Mouse (Mus musculus) CD4-positive helper T cell, adult 2 months (primary cell): Measurements from ENCODE around the gene Rhbdl1.
"Not testable (repeated sequence)": the region's sequence is repeated elsewhere in the genome, so short reads cannot be mapped to it uniquely, and the experiment has no call there.

Experiments
- DNase-seq: peaks from one replicate; pipeline ENCODE4 v3.0.0-alpha.2; 2012; ENCODE audit warnings: low read depth, missing footprints, low spot score

The Rhbdl1 gene

DNA sequence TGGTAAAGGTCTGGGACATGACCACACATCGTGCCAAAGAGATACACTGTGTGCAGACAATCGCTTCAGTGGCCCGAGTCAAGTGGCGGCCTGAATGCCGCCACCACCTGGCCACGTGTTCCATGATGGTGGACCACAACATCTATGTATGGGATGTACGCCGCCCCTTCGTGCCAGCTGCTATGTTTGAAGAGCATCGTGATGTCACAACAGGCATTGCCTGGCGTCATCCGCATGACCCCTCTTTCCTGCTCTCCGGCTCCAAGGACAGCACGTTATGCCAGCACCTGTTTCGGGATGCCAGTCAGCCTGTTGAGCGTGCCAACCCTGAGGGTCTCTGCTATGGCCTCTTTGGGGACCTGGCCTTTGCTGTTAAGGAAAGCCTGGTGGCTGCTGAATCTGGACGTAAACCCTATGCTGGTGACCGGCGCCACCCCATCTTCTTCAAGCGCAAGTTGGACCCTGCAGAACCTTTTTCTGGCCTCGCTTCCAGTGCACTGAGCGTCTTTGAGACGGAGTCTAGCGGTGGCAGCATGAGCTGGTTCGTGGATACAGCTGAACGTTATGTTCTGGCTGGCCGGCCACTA, 11.0 kb downstream of the Rhbdl1 start:
- DNase-seq = no peak

DNA sequence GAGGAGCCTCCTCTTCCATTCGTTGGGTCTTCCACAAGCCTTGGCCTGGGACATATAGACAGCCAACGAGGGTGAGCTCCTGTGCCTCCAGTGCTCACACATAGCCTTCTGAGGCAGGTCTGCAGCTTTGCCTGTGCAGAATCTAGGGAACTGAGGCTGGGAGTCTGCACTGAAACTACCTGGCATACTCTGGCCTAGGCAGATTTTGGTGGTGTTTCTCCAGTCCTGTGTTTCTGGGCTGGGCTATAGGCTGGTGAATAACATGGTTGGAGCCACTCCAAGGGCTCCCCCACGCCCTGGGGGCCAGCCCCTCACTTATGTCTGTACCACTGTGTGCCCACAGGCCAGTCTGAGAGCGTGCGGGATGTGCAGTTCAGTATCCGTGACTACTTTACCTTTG, 11.8 kb downstream of the Rhbdl1 start:
- DNase-seq = no peak

DNA sequence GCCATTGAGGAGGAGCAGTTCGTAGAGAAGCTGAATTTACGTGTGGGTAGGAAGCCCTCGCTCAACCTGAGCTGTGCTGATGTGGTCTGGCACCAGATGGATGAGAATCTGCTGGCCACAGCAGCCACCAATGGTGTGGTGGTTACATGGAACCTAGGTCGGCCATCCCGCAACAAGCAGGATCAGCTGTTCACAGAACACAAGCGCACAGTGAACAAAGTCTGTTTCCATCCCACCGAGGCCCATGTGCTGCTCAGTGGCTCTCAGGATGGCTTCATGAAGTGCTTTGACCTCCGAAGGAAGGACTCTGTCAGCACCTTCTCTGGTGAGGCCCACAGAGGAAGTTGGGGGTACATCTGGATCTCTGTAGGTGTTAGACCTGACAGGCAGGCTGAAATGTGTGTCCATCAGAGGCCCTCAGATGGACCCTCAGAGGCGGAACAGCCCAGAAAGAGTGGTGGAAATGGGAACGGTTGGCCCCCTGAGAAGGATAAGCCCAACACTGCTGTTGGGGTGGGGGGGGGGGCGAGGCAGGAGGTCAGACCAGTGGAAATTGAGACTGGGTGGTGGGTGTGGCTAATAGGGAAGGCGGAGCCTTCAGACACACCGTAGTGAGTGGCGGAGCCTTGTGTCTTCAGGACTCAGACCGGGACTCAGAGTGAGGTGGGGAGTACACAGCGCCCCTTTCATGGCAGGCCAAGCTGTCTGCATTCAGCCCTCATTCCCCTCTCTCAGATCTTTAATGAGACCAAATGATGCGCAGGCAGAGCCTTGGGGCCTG, 12.5 kb downstream of the Rhbdl1 start:
- DNase-seq = no peak

DNA sequence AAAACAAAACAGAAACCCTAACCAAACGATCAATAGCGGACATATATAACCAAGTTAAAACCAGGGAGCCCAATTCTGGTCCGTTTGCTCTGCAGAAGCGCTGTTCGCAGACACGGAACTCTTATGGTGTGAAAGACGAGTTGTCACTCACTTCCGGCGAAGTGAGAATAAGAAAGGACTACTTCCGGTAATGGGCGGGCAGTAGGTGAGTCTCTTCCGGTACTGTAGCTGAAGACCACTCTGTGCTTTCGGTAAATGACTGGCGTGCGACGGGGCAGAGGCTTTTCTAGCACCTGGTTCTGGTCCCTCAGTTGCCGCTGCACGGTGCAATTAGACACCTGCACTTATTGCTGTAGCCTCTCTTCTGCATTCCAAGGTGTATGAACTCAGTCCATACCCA, 13.6 kb downstream of the Rhbdl1 start, which contains the start of gene Wdr24:
Gene Wdr24, plus strand, starts transcription at position 176 of the 400 bp plus-strand sequence.
- DNase-seq = peak; percentile 90

DNA sequence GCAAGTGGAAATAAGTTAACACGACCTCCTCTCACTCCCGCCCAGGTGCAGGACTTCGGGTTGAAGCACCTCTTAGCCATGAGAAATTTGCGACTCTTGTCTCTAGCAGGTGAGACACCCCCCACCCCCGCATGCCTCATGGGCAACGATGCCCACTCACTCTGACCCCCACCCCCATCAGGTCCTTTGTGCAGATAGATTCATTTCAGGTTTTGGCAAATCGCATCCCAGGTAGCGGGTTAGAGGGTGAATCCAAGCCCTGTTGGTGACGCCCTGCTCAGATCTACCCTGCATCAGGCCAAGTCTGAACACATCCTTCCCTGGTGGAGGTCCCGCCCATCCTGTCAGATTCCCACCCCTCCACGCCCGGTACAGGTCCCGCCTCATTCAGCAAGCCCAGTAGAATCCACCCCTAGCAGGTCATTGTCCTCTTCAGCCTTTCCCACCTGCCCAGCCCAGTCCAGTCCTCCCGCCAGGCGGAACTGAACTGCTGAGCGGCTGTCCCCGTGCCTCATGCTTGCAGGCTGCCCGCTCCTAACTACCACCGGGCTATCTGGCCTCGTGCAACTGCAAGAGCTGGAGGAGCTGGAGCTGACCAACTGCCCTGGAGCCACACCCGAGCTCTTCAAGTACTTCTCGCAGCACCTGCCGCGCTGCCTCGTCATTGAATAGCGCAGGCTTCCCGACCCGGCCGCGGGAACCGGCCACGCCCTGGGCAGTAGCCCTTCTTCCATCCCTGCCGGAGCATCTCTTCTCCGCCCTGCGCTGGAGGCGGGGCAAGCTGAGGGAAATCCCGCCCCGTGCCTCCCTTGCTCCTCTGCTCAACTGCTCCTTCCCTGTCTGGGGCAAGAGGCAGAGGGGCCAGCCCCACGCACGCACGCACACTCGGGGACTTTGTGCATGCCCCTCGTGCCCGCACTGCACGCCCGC, 18.0 kb downstream of the Rhbdl1 start:
- no peak for DNase-seq

DNA sequence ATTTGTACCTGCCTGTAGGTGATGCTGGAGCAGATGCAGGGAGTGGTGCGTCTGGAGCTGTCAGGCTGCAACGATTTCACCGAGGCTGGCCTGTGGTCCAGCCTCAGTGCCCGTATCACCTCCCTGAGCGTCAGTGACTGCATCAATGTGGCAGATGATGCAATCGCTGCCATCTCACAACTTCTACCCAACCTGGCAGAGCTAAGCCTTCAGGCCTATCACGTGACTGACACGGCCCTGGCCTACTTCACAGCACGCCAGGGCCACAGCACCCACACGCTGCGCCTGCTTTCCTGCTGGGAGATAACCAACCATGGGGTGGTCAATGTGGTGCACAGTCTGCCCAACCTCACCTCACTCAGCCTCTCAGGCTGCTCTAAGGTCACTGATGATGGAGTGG, 19.4 kb downstream of the Rhbdl1 start:
- no peak for DNase-seq

DNA sequence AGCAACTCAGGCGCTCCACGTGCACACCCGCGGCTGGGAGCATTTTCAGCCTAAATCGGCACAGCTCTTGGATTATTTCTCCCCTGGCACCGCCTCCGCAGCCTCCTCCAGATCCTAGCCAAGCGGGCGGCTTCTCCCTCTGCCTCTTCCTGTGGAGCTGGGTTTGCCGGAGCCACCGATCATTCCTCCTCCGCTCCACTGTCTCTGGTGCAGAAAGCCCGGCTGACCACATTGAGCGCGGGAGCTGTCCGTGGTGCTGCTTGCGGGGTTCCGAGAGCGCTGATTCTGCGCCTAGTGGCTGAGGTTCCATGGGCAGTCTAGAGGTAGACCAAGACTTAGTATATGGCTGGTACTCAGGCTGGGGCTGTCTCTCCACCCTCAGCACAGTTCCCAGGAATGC, 23.6 kb downstream of the Rhbdl1 start:
- peak; percentile 76 for DNase-seq

DNA sequence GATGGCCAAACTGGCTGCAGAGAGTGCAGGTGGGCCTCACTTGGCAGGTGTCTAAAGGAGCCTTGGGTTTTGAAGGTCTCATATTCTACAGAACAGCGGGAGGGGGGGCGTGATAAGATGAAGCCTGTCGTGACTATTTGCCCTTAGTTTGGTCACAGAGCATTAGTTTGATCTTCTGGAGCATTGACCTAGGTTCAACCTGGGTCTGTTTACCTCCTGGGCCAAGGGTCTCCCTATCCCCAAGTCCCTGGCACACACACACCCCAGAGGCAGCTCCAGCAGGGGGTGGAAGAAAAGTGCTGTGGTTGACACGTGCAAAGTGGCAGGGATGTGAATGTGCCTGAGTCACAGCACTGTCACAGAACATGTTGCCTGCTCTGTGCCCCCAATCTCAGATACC, 26.2 kb downstream of the Rhbdl1 start:
- no peak for DNase-seq

DNA sequence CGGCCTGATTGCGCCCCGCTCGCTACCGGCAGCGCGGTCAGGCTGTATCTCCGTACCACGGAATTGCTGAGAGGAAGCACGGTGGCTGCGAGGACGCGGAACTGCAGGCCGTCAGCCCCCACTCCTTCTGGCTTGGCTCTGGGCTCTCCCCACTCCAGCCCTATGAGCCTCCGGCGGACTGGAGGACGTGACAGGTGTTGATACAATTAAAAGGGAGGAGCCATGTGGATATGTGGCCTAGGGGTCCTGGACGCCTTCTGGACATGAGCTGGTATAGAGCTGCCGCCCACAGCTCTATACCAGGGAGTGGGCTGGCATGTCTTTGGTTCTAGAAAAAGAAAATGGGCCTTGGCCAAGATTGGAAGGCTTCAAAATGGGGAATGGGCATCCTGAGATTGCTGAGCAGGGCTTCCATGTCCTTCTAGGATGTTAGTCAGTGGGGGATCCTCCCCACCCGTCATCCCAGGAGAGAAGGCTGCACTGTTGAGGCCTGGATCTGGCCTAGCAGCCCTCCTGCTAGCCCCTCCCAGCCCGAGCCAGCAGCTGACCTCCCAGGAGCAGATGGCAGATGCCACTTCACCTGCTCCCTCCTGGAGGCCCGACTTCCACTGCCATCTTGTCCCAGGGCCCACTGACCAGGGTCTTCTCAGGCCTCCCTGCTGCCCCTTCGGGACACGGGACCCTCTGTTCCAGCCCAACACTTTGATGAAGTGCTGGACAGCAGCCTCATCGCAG, 27.3 kb downstream of the Rhbdl1 start:
- DNase-seq = no peak

DNA sequence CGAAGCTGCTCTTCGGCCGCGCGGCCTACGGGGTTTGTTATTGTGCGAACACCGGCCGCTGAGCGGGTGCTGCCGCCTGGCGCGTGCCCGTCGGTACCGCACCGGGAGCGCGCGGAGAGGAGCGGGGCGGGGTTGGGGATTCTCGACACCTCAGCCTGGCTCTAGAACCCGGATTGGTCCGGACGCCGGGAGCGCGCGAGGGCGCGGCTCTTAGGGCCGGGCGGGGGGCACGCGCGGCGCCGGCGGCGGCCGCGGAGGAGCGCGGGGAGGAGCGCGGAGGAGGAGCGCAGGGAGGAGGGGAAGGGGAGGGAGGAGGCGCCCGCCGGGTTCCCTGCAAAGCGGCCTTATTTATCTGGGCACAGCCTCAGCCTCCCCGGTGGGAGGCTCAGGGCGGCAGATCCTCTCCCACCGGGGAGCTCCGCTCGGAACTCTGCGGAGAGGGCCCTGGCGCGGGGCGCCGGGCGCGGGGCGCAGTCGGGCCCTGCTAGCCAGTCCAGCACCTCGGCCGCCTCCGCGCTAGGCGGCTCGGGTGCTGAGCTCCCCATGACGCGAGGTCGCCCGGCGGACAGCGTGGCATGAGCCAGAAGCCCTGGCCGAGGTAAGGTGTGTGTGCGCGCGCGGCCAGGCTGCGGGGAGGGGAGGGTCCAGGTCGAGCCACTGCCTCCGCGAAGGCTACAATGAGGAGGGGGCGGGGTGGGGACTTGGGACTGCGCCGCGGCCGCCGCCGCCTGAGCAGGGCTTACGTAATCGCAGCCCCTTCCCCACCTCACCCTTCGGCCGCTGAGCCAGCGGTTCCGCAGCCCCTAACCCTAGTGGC, 28.1 kb downstream of the Rhbdl1 start, which contains the start of gene Fbxl16:
Gene Fbxl16, plus strand, starts transcription at position 297 of the 817 bp plus-strand sequence.
- peak; percentile 49 for DNase-seq

DNA sequence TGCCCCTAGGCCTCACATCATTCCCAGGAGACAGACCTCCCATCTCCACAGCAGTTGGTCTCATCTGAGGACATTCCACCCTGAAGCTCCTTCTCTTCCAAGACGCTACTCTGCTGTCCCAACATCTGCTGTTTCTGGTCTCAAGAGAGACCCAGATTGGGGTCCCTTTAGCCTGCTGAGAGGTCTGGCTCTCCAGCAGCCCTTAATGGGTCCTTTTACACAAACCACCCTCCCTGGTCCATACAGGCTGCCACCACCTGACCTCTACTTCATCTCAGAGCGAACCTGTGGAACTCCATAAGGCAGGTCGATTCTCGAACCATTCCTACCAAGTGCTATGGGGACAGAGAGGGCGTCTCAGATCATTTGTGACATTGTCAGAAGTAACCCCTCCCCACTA, 29.1 kb downstream of the Rhbdl1 start:
- no peak for DNase-seq

DNA sequence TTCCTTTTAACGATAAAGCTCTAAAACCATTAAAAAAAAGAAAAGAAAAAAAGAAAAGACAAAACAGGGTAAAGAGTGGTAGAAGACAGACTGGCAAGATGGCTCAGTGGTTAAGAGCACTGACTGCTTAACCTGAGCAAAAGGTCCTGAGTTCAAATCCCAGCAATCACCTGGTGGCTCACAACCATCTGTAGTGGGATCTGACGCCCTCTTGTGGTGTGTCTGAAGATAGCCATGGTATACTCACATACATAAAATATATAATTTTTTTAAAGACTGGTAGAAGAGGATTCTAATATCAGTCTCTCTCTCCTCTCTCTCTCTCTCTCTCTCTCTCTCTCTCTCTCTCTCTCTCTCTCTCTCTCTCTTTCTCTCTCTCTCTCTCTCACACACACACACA, 29.6 kb downstream of the Rhbdl1 start:
- not testable (repeated sequence) for DNase-seq

DNA sequence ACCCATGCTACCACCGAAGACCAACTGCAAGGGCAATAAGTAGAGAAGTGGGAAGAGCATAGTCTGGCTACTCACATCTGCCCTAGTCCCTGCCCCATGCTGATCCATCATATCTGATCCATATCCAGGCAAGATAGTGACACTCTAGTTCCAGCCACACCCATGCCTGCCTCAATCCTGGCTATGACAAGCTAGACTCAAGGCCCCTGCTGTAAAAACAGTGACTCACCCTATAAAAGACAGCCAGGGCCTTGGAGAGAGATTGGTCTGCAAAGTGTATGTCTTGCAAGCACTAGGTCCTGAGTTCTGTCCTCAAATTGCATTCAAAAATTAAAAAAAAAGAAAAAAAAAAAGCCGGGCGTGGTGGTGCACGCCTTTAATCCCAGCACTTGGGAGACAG, 30.6 kb downstream of the Rhbdl1 start:
- no peak for DNase-seq

DNA sequence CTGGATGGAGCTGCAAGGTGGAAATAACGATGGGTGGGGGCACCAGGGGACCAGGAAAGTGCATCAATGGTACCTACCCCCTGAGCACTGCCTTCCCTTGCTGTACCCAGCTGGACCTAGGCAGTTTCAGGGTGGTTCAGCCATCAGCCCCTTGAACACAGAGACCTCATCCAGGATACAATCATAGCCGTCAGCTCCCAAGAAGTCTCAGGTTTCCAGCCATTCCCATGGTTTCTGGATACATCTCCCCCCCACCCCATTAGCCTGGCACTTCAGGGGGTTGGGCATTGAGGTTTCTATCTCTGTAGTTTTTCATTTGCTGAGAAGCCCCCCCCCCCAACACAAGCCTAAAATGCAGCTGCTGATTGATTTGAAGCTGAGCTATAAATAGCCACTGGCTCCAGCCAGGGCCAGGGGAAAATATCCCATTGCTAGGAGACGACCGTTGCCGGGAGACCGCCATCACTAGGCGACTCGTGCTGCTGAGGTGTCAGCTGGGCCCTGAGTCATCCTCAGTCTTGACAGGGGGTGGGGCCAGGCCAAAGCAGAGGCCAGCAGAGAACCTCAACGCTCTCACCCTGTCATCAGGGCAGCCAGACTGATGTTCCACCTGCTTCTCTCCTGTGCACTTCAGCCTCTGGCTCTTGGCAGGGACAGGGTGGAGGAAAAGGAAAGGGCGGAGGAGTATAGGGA, 34.1 kb downstream of the Rhbdl1 start:
- no peak for DNase-seq

DNA sequence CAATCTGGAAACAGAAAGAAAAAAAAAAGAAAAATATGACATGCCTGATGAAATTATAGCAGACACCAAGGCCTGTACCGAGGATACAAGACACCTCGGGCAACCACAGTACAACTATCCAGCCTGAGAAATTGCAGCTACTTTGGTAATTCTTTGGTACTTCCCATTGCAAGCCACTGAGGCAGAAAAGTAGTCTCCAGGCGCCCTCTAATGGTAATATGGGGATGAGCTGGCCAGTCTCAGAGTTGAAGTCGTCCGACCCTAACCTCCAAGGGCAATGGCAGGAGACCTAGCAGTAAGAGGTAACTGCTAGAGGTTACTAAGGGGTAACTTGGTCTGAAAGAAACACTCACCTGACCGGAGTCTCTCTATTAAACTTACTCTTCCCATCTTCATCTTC, 36.1 kb downstream of the Rhbdl1 start:
- DNase-seq = peak; percentile 82

DNA sequence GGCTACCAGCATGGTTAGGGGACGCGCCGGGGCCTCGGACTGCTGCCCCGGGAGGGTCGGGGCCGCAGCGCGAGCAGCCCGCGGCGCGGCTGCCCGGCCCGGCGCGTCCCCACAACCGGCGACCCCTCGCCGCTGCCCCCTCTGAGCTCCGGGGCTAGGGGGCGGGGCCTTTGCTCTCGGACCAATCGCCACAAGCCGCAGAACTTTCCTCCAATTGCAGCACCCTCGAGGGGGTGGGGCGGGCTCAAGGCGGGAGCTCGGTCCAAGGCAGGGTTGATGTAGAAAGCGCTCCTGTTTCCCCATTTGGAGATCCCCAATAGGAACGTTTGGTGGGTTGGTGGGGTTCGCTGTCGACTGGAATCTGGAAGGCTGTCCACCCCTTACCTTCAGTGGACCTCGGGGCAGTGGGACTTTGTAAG, 40.1 kb downstream of the Rhbdl1 start, which contains the start of gene Metrn:
Gene Metrn, minus strand, starts transcription at position 186 of the 419 bp plus-strand sequence.
- DNase-seq = peak; percentile 84

DNA sequence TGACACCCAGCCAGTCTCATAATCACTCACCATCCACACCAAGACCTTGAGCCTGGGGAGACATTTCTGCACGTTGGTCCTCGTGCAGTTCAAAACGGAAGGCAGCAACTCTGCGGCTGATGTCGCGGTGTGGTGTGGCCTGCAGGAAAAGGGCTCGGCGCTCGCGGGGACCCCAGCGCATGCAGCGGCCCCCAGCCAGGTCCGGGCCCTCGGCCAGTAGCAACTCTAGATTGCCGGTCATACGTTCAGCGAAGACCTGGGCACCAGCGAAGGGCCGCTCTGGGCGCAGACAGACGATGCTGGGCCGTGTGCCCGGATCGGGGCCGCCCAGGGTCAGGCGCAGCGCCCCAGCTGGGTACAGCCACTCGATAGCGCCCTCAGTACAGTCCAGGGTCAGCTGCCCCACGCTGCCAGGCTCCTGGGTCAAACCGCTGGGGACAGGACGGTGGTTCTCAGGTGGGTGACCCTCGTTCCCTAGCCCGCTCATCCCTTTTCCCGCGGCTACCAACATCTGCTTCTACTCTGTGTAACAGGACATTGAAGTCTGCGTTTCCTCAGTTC, 40.8 kb downstream of the Rhbdl1 start:
- no peak for DNase-seq

DNA sequence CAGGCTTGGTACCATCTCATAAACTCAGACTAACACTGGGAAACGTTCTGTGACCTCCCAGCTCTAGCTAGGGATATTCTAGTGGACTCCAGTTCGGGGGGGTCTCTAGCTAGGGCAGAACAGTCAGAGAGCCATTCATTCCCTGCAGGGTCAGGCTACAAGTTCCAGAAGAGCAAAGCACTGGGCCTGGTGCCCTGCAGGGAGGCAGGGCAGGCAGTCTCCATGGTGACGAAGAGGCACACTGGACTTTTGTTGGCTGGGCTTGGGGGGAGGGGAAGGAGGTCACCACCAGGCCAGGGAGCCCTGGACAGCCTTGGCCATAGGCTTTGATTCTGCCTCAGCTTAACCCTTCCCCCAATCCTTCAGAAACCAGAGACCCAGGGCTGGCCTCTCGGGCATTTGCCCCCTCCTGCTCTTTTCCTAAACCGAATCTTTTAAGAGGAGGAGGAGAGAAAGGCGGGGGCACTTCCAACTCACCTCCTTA, 41.4 kb downstream of the Rhbdl1 start, which contains the start of gene AC134908.4:
Gene AC134908.4, minus strand, starts transcription at position 51 of the 484 bp plus-strand sequence.
- no peak for DNase-seq

DNA sequence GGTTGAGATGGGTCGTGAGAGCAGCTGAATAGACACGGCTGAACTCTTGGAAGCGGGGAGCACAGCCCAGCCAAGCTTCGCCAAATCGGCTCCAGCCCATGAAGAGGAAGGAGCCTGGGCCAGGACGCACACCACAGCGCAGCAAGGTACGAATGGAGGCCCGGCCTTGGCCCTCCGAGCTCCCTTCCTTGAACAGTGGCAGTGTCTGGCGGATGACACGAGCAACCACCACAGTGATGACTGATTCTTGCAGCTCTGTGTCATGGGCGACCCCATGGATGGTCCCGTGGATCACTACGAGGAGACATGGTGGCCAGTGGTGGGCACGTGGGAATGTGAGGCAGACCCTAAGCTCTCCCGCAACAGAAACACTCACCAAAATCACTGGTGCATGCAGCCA, 42.1 kb downstream of the Rhbdl1 start:
- DNase-seq = no peak
